Mouse (Mus musculus): ENCODE results near the gene Lamc3. TPM values are rescaled to one million over a fixed set of nuclear protein-coding genes. Genes with fewer than 3 reads are reported as not detected.

Lamc3 gene
- polyA plus RNA-seq, 1 experiment from 2014 or later: 0.35 TPM

DNA sequence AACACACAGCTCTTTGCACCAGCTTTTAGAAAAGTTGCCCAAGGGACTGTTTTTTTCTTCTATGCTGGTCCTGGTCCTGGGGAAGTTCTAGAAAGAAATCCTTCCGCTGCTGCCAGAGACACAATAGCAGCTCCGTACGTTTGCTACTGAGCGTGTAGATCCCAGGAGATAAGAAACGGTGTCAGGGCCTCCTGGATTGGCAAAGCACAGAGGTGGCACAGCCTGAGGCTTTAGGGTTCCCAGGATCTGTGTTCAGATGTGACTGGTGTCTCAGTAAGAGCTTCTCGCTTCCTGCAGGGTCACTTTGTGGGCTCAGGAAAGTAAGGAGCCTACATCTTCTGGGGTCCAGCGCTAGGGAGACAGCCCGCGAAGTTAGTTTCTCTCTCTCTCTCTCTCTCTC lies 63.9 kb downstream of the Lamc3 start:
- no peak overlapping the region for H3K27ac ChIP-seq (ENCODE audit: low read depth)
- peak overlapping the region; percentile 73 for H3K4me3 ChIP-seq (ENCODE audit: low read depth, low read length)
- DNase-seq (ENCODE audit: low spot score) (no peak), ATAC-seq (replicated peaks; ENCODE audit: low FRiP score, low TSS enrichment, low read depth) (no peak)
- H3K4me1 ChIP-seq (replicated peaks; ENCODE audit: control insufficient read depth, insufficient read depth, low read length): peaks cover 4% of the 10 kb centered on the region
- WGBS: 14% methylated on average over 9 of the region's 9 CpGs
- peak overlapping the region; percentile 67 for H3K9ac ChIP-seq (ENCODE audit: low read length)
- no peaks in the 10 kb centered on the region for H3K27me3 ChIP-seq (replicated peaks; ENCODE audit: control insufficient read depth, insufficient read depth, low read length)
- H3K36me3 ChIP-seq (ENCODE audit: control insufficient read depth, insufficient read depth, low read length): no peaks in the 10 kb centered on the region
- H3K9me3 ChIP-seq (ENCODE audit: control insufficient read depth, low read length): no peaks in the 10 kb centered on the region
- H3K4me2 ChIP-seq (ENCODE audit: low read length): peak overlapping the region; percentile 99

DNA sequence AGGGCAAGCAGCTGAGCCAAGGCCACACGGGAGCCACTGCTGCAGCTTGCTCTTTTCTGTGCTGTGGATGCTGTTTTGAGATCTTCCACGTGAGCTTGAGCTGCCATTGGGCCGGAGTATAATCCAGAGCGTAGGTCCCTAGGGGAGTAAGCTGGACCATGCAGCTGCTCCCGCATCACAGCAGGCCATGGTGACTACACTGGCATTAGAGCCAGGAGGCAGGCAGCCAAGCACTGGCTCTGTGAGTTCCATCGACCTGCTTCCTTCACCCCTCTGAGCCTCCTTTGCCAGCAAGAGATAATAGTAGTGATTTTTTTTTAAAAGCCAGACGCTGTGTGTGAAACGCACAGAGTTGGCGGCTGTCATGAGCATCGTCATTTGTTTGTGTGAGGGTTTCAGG lies 65.1 kb downstream of the Lamc3 start:
- Histone ChIP-seq H3K9ac (ENCODE audit: low read length) (no peak overlapping the region), H3K36me3 (ENCODE audit: control insufficient read depth, insufficient read depth, low read length) (no peaks in the 10 kb centered on the region), H3K9me3 (ENCODE audit: control insufficient read depth, low read length) (no peaks in the 10 kb centered on the region), H3K27me3 (replicated peaks; ENCODE audit: control insufficient read depth, insufficient read depth, low read length) (no peaks in the 10 kb centered on the region), H3K4me3 (ENCODE audit: low read depth, low read length) (no peak overlapping the region), H3K4me2 (ENCODE audit: low read length) (no peak overlapping the region), H3K4me1 (replicated peaks; ENCODE audit: control insufficient read depth, insufficient read depth, low read length) (peaks cover 4% of the 10 kb centered on the region), H3K27ac (ENCODE audit: low read depth) (no peak overlapping the region)
- 88% methylated on average over 10 of the region's 10 CpGs for WGBS
- DNase-seq (ENCODE audit: low spot score) (no peak), ATAC-seq (replicated peaks; ENCODE audit: low FRiP score, low TSS enrichment, low read depth) (no peak)

DNA sequence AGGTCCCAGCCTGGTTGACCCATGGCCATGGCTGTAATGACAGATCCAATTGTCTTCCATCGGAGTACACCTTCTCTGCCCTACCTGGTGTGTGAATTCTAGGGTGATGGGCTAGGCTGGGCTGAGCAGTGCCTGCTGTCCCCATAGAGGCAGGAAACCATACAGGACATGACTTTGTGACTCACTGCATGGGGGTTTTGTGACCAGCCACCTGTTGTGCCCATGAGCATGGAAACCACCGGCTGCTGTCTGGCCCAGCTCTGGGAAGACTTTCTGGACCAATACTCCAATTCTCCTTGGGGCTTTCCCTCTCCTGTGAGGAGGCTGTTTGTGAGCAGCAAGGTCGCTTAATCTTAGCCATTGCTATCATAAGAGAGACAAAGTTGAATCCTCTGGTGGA lies 65.6 kb downstream of the Lamc3 start:
- no peak overlapping the region for H3K4me2 ChIP-seq (ENCODE audit: low read length)
- 74% methylated on average over 3 of the region's 3 CpGs for WGBS
- no peak for DNase-seq (ENCODE audit: low spot score)
- no peaks in the 10 kb centered on the region for H3K9me3 ChIP-seq (ENCODE audit: control insufficient read depth, low read length)
- H3K27ac ChIP-seq (ENCODE audit: low read depth): no peak overlapping the region
- no peaks in the 10 kb centered on the region for H3K27me3 ChIP-seq (replicated peaks; ENCODE audit: control insufficient read depth, insufficient read depth, low read length)
- no peak overlapping the region for H3K9ac ChIP-seq (ENCODE audit: low read length)
- no peaks in the 10 kb centered on the region for H3K36me3 ChIP-seq (ENCODE audit: control insufficient read depth, insufficient read depth, low read length)
- ATAC-seq (replicated peaks; ENCODE audit: low FRiP score, low TSS enrichment, low read depth): no peak
- H3K4me1 ChIP-seq (replicated peaks; ENCODE audit: control insufficient read depth, insufficient read depth, low read length): peaks cover 4% of the 10 kb centered on the region
- H3K4me3 ChIP-seq (ENCODE audit: low read depth, low read length): no peak overlapping the region

DNA sequence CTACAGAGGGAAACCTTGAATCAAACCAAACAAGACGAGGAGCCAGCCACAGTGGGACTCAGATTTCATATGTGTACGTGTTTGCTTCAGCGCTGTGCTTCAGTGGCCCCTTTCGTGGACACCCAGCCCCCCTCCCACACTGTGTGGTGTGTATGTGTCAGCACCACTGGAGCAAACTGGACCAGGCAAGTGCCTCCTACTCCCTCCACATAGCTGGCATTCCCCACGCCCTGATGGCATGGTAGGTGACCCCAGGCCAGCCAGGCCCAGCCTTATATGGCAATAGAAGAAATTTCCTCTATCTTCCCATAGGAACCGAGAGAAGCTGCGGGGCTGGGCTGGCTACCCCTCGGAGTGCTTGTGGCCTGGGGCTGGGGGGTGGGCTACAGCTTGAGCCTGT lies 66.6 kb downstream of the Lamc3 start:
- Histone ChIP-seq H3K9ac (ENCODE audit: low read length) (no peak overlapping the region), H3K4me3 (ENCODE audit: low read depth, low read length) (no peak overlapping the region), H3K27ac (ENCODE audit: low read depth) (no peak overlapping the region), H3K4me2 (ENCODE audit: low read length) (no peak overlapping the region), H3K36me3 (ENCODE audit: control insufficient read depth, insufficient read depth, low read length) (no peaks in the 10 kb centered on the region), H3K9me3 (ENCODE audit: control insufficient read depth, low read length) (no peaks in the 10 kb centered on the region), H3K27me3 (replicated peaks; ENCODE audit: control insufficient read depth, insufficient read depth, low read length) (no peaks in the 10 kb centered on the region), H3K4me1 (replicated peaks; ENCODE audit: control insufficient read depth, insufficient read depth, low read length) (peaks cover 4% of the 10 kb centered on the region)
- DNase-seq (ENCODE audit: low spot score) (no peak), ATAC-seq (replicated peaks; ENCODE audit: low FRiP score, low TSS enrichment, low read depth) (no peak)
- 61% methylated on average over 8 of the region's 8 CpGs for WGBS

DNA sequence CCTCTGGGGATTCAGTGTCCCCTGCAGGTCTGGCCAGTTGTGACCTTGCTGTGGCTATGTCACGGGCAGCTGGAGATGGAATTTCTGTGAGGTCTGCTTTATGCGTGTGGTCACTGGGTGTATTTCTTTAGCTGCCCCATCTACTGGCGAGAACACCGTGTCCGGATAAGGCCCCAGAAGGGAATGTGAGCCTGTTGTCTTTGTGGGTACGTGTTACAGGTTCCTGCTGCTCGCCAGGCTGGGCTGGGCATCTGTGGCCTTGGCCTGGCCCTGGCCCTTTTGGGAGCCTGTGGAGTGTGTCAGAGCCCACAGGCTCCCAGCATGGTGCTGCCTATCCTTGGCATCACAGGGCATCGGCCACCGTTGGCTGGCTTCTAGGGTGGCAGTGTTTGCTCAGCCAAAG lies 67.7 kb downstream of the Lamc3 start:
- no peak overlapping the region for H3K4me3 ChIP-seq (ENCODE audit: low read depth, low read length)
- peaks cover 4% of the 10 kb centered on the region for H3K4me1 ChIP-seq (replicated peaks; ENCODE audit: control insufficient read depth, insufficient read depth, low read length)
- 87% methylated on average over 9 of the region's 9 CpGs for WGBS
- DNase-seq (ENCODE audit: low spot score) (no peak), ATAC-seq (replicated peaks; ENCODE audit: low FRiP score, low TSS enrichment, low read depth) (no peak)
- H3K4me2 ChIP-seq (ENCODE audit: low read length): no peak overlapping the region
- no peak overlapping the region for H3K9ac ChIP-seq (ENCODE audit: low read length)
- no peaks in the 10 kb centered on the region for H3K9me3 ChIP-seq (ENCODE audit: control insufficient read depth, low read length)
- no peaks in the 10 kb centered on the region for H3K27me3 ChIP-seq (replicated peaks; ENCODE audit: control insufficient read depth, insufficient read depth, low read length)
- no peaks in the 10 kb centered on the region for H3K36me3 ChIP-seq (ENCODE audit: control insufficient read depth, insufficient read depth, low read length)
- no peak overlapping the region for H3K27ac ChIP-seq (ENCODE audit: low read depth)

DNA sequence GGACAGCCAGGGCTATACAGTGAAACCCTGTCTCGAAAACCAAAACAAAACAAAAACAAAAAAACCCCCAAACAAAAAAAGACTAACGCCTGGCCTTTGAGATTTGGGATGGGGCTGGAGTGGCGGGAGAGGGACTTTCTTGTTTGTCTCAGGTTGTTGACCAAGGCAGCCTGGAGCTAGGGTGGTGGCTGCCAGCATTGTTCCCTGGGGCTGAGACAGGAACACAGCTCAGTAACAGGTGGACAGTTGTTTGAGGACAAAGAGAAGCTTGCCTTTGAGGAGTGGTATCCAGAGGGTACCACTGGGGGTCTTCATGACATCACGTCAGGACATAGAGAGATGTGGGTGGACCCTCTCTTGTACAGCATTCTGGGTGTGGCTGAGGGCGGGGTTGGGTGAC lies 68.6 kb downstream of the Lamc3 start:
- H3K9me3 ChIP-seq (ENCODE audit: control insufficient read depth, low read length): no peaks in the 10 kb centered on the region
- no peak overlapping the region for H3K4me3 ChIP-seq (ENCODE audit: low read depth, low read length)
- no peak overlapping the region for H3K4me2 ChIP-seq (ENCODE audit: low read length)
- DNase-seq (ENCODE audit: low spot score): no peak
- no peaks in the 10 kb centered on the region for H3K36me3 ChIP-seq (ENCODE audit: control insufficient read depth, insufficient read depth, low read length)
- no peak overlapping the region for H3K27ac ChIP-seq (ENCODE audit: low read depth)
- peaks cover 3% of the 10 kb centered on the region for H3K4me1 ChIP-seq (replicated peaks; ENCODE audit: control insufficient read depth, insufficient read depth, low read length)
- no peak overlapping the region for H3K9ac ChIP-seq (ENCODE audit: low read length)
- H3K27me3 ChIP-seq (replicated peaks; ENCODE audit: control insufficient read depth, insufficient read depth, low read length): no peaks in the 10 kb centered on the region
- 84% methylated on average over 5 of the region's 5 CpGs for WGBS
- no peak for ATAC-seq (replicated peaks; ENCODE audit: low FRiP score, low TSS enrichment, low read depth)

DNA sequence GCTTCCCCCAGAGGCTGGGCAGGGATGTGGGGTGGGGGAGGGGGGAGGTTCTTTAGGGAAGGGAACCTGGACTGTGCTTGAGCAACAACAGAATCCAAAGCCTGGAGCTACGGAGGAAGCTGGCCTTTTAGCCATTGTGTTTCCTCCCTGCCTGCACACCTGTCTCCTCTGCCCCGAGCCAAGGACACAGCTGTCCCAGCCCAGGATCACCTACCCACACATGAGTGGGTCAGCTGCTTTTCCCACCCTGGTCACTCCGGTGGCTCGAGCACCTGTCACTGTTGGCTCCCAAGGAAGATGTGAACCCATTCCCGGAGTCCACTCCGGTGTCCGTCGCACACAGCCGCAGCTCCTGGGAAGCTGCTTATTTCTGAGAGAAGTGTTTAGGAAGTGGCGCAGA lies 70.1 kb downstream of the Lamc3 start:
- Histone ChIP-seq H3K27ac (ENCODE audit: low read depth) (no peak overlapping the region), H3K9ac (ENCODE audit: low read length) (no peak overlapping the region), H3K4me2 (ENCODE audit: low read length) (no peak overlapping the region), H3K9me3 (ENCODE audit: control insufficient read depth, low read length) (no peaks in the 10 kb centered on the region), H3K4me1 (replicated peaks; ENCODE audit: control insufficient read depth, insufficient read depth, low read length) (no peaks in the 10 kb centered on the region), H3K27me3 (replicated peaks; ENCODE audit: control insufficient read depth, insufficient read depth, low read length) (no peaks in the 10 kb centered on the region), H3K4me3 (ENCODE audit: low read depth, low read length) (no peak overlapping the region), H3K36me3 (ENCODE audit: control insufficient read depth, insufficient read depth, low read length) (0 out of 2 replicates have a peak, but pooled peaks cover 3% of the 10 kb centered on the region)
- ATAC-seq (replicated peaks; ENCODE audit: low FRiP score, low TSS enrichment, low read depth) (no peak), DNase-seq (ENCODE audit: low spot score) (no peak)
- 85% methylated on average over 10 of the region's 10 CpGs for WGBS

DNA sequence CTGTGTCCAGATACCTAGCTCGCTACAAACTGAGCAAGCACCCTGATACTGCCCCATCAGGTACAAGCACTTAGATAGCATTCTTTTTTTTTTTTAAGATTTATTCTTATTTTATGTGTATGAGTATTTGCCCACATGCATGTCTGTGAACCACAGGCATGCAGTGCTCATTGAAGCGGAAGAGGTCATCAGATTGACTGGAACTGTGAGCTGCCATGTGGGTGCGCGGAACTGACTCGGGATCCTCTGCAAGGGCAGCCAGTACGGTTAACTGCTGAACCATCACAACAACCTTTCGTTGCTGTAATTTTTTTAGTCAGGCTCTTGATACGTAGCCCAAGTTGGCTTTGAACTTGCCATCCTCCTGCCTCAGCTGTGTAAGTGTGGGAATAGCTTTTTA lies 73.9 kb downstream of the Lamc3 start:
- Histone ChIP-seq H3K4me2 (ENCODE audit: low read length) (no peak overlapping the region), H3K27ac (ENCODE audit: low read depth) (no peak overlapping the region), H3K9ac (ENCODE audit: low read length) (no peak overlapping the region), H3K27me3 (replicated peaks; ENCODE audit: control insufficient read depth, insufficient read depth, low read length) (no peaks in the 10 kb centered on the region), H3K36me3 (ENCODE audit: control insufficient read depth, insufficient read depth, low read length) (0 out of 2 replicates have a peak, but pooled peaks cover 3% of the 10 kb centered on the region), H3K9me3 (ENCODE audit: control insufficient read depth, low read length) (no peaks in the 10 kb centered on the region), H3K4me3 (ENCODE audit: low read depth, low read length) (no peak overlapping the region), H3K4me1 (replicated peaks; ENCODE audit: control insufficient read depth, insufficient read depth, low read length) (no peaks in the 10 kb centered on the region)
- DNase-seq (ENCODE audit: low spot score): no peak
- 95% methylated on average over 8 of the region's 8 CpGs for WGBS
- no peak for ATAC-seq (replicated peaks; ENCODE audit: low FRiP score, low TSS enrichment, low read depth)

DNA sequence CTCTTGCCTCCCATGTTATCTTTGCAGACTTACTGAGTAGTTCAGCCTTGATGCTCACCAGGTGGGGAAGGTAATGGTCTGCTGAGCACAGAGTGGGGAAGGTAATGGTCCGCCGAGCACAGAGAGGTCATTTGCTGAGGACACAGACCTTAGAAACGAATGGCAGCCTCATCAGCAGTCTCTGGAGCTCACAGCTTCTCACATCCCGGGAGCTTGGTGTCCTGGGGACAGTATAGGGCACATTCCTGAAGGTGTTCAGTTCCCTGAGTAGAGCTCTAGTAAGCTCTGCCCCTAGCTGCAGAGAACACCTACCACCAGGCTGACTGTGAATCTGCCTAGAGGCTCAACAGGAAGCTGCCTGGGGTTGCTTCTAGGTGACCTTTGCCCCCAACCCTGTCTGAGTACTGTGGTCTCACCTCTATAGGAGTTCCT lies 74.7 kb downstream of the Lamc3 start:
- no peaks in the 10 kb centered on the region for H3K4me1 ChIP-seq (replicated peaks; ENCODE audit: control insufficient read depth, insufficient read depth, low read length)
- 67% methylated on average over 4 of the region's 4 CpGs for WGBS
- DNase-seq (ENCODE audit: low spot score) (no peak), ATAC-seq (replicated peaks; ENCODE audit: low FRiP score, low TSS enrichment, low read depth) (no peak)
- no peaks in the 10 kb centered on the region for H3K9me3 ChIP-seq (ENCODE audit: control insufficient read depth, low read length)
- no peak overlapping the region for H3K4me3 ChIP-seq (ENCODE audit: low read depth, low read length)
- H3K4me2 ChIP-seq (ENCODE audit: low read length): no peak overlapping the region
- H3K36me3 ChIP-seq (ENCODE audit: control insufficient read depth, insufficient read depth, low read length): 0 out of 2 replicates have a peak, but pooled peaks cover 3% of the 10 kb centered on the region
- no peak overlapping the region for H3K9ac ChIP-seq (ENCODE audit: low read length)
- H3K27me3 ChIP-seq (replicated peaks; ENCODE audit: control insufficient read depth, insufficient read depth, low read length): no peaks in the 10 kb centered on the region
- no peak overlapping the region; the same call in 1 of the 2 replicates for H3K27ac ChIP-seq (ENCODE audit: low read depth)
